Mouse (Mus musculus): ENCODE measurements around the gene Tmem135. TPM values are rescaled to one million over a fixed set of nuclear protein-coding genes. Genes with fewer than 3 reads are reported as not detected.

Gene Tmem135
- polyA plus RNA-seq, 1 experiment from 2014 or later = 15.1 TPM

- ATAC-seq (ENCODE audit: low FRiP score) = no peak
Observed at GRCm38 (mm10) chr7:89216628-89217027, 187.4 kb downstream of the Tmem135 start.

GRCm38 (mm10) chr7:89216118-89216517 is 187.9 kb downstream of the Tmem135 start:
- WGBS = 86% methylated on average over 2 of the region's 2 CpGs
- DNase-seq (ENCODE audit: low spot score, missing footprints) = no peak
- H3K27ac ChIP-seq (ENCODE audit: low read depth, low read length) = no peak overlapping the region

More at GRCm38 (mm10) chr7:89216628-89217027, 187.4 kb downstream of the Tmem135 start:
- no peaks in the 10 kb centered on the region for H3K27me3 ChIP-seq (ENCODE audit: control insufficient read depth, insufficient read depth, low read length)
- no peak overlapping the region for H3K4me2 ChIP-seq
- H3K36me3 ChIP-seq (ENCODE audit: control insufficient read depth, insufficient read depth, low read length) = no peaks in the 10 kb centered on the region
- no peaks in the 10 kb centered on the region for H3K4me1 ChIP-seq (ENCODE audit: control insufficient read depth, insufficient read depth, low read length)
- no peaks in the 10 kb centered on the region for H3K9me3 ChIP-seq (ENCODE audit: control insufficient read depth, low read length)
- no peak overlapping the region for H3K9ac ChIP-seq (ENCODE audit: low read length)
- no peak for DNase-seq (ENCODE audit: low spot score, missing footprints)
- H3K4me3 ChIP-seq (ENCODE audit: low read depth, low read length) = no peak overlapping the region
- no peak overlapping the region for H3K27ac ChIP-seq (ENCODE audit: low read depth, low read length)
- 79% methylated on average over 1 of the region's 1 CpGs for WGBS

DNA sequence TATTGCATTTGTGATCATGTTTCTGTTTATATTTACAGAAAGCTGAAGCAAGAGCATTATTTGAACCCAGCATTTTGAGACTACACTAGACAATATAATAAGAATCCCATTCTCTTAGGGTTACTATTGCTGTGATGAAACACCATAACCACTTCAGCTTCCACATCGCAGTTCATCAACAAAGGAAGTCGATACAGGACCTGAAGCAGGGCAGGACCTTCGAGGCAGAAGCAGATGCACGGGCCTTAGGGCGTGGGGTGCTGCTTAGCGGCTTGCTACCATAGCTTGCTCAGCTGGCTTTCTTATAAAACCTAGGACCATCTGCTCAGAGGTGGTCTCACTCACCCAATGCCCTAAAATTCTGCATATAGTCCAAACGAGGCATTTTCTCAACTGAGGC is 188.3 kb downstream of the Tmem135 start:
- Histone ChIP-seq H3K4me1 (ENCODE audit: control insufficient read depth, insufficient read depth, low read length) (no peaks in the 10 kb centered on the region), H3K9me3 (ENCODE audit: control insufficient read depth, low read length) (no peaks in the 10 kb centered on the region), H3K27ac (ENCODE audit: low read depth, low read length) (no peak overlapping the region), H3K4me2 (no peak overlapping the region), H3K27me3 (ENCODE audit: control insufficient read depth, insufficient read depth, low read length) (no peaks in the 10 kb centered on the region), H3K36me3 (ENCODE audit: control insufficient read depth, insufficient read depth, low read length) (no peaks in the 10 kb centered on the region), H3K9ac (ENCODE audit: low read length) (no peak overlapping the region), H3K4me3 (ENCODE audit: low read depth, low read length) (no peak overlapping the region)
- ATAC-seq (ENCODE audit: low FRiP score) (no peak), DNase-seq (ENCODE audit: low spot score, missing footprints) (no peak)
- WGBS = 71% methylated on average over 7 of the region's 7 CpGs

More at GRCm38 (mm10) chr7:89216118-89216517, 187.9 kb downstream of the Tmem135 start:
- H3K4me2 ChIP-seq = no peak overlapping the region
- no peaks in the 10 kb centered on the region for H3K4me1 ChIP-seq (ENCODE audit: control insufficient read depth, insufficient read depth, low read length)
- H3K9me3 ChIP-seq (ENCODE audit: control insufficient read depth, low read length) = no peaks in the 10 kb centered on the region
- H3K36me3 ChIP-seq (ENCODE audit: control insufficient read depth, insufficient read depth, low read length) = no peaks in the 10 kb centered on the region
- no peak overlapping the region for H3K4me3 ChIP-seq (ENCODE audit: low read depth, low read length)
- no peaks in the 10 kb centered on the region for H3K27me3 ChIP-seq (ENCODE audit: control insufficient read depth, insufficient read depth, low read length)
- ATAC-seq (ENCODE audit: low FRiP score) = no peak
- no peak overlapping the region for H3K9ac ChIP-seq (ENCODE audit: low read length)

- ATAC-seq (ENCODE audit: low FRiP score) = peak; percentile 54; the same call in 1 of the 2 replicates
- H3K27me3 ChIP-seq (ENCODE audit: control insufficient read depth, insufficient read depth, low read length) = no peaks in the 10 kb centered on the region
- no peaks in the 10 kb centered on the region for H3K9me3 ChIP-seq (ENCODE audit: control insufficient read depth, low read length)
- no peak overlapping the region for H3K27ac ChIP-seq (ENCODE audit: low read depth, low read length)
- no peaks in the 10 kb centered on the region for H3K36me3 ChIP-seq (ENCODE audit: control insufficient read depth, insufficient read depth, low read length)
- peak; percentile 91 for DNase-seq (ENCODE audit: low spot score, missing footprints)
- WGBS = 16% methylated on average over 6 of the region's 6 CpGs
- peaks cover 4% of the 10 kb centered on the region; the same call in 1 of the 2 replicates for H3K4me1 ChIP-seq (ENCODE audit: control insufficient read depth, insufficient read depth, low read length)
- H3K9ac ChIP-seq (ENCODE audit: low read length) = no peak overlapping the region
- no peak overlapping the region for H3K4me2 ChIP-seq
- H3K4me3 ChIP-seq (ENCODE audit: low read depth, low read length) = no peak overlapping the region
Observed at GRCm38 (mm10) chr7:89210506-89210905, 193.5 kb downstream of the Tmem135 start.

GRCm38 (mm10) chr7:89206165-89206564 is 197.9 kb downstream of the Tmem135 start:
- ATAC-seq (ENCODE audit: low FRiP score) (no peak), DNase-seq (ENCODE audit: low spot score, missing footprints) (no peak)
- H3K27me3 ChIP-seq (ENCODE audit: control insufficient read depth, insufficient read depth, low read length) = no peaks in the 10 kb centered on the region
- H3K36me3 ChIP-seq (ENCODE audit: control insufficient read depth, insufficient read depth, low read length) = no peaks in the 10 kb centered on the region
- 92% methylated on average over 3 of the region's 3 CpGs for WGBS
- peaks cover 4% of the 10 kb centered on the region; the same call in 1 of the 2 replicates for H3K4me1 ChIP-seq (ENCODE audit: control insufficient read depth, insufficient read depth, low read length)
- H3K9me3 ChIP-seq (ENCODE audit: control insufficient read depth, low read length) = no peaks in the 10 kb centered on the region
- H3K4me3 ChIP-seq (ENCODE audit: low read depth, low read length) = no peak overlapping the region
- H3K27ac ChIP-seq (ENCODE audit: low read depth, low read length) = no peak overlapping the region
- no peak overlapping the region for H3K9ac ChIP-seq (ENCODE audit: low read length)
- H3K4me2 ChIP-seq = no peak overlapping the region

DNA sequence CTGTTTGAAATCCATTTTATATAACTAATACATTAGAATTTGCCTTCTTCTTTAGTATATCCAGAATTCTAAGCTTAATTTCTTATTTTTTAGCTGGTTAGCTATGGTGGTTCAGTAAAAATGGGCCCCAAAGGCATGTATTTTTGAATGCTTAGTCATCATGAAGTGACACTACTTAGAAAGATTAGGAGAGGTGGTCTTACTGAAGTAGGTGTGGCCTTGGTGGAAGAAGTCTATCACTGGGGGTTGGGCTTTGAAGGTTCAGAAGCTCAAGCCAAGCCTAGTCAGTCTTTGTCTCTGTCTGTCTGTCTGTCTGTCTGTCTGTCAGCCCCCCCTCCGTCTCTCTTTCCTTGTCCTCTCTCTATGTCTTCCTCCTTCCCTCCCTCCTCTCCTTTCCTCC is 198.6 kb downstream of the Tmem135 start:
- Histone ChIP-seq H3K9me3 (ENCODE audit: control insufficient read depth, low read length) (no peaks in the 10 kb centered on the region), H3K36me3 (ENCODE audit: control insufficient read depth, insufficient read depth, low read length) (no peaks in the 10 kb centered on the region), H3K27me3 (ENCODE audit: control insufficient read depth, insufficient read depth, low read length) (no peaks in the 10 kb centered on the region), H3K4me2 (no peak overlapping the region), H3K9ac (ENCODE audit: low read length) (no peak overlapping the region), H3K4me3 (ENCODE audit: low read depth, low read length) (no peak overlapping the region), H3K4me1 (ENCODE audit: control insufficient read depth, insufficient read depth, low read length) (peaks cover 1% of the 10 kb centered on the region; the same call in 1 of the 2 replicates), H3K27ac (ENCODE audit: low read depth, low read length) (no peak overlapping the region)
- no peak for ATAC-seq (ENCODE audit: low FRiP score)
- 92% methylated on average over 1 of the region's 1 CpGs for WGBS
- no peak for DNase-seq (ENCODE audit: low spot score, missing footprints)

GRCm38 (mm10) chr7:89203144-89203543 is 200.9 kb downstream of the Tmem135 start:
- Histone ChIP-seq H3K4me2 (no peak overlapping the region), H3K27me3 (ENCODE audit: control insufficient read depth, insufficient read depth, low read length) (no peaks in the 10 kb centered on the region), H3K36me3 (ENCODE audit: control insufficient read depth, insufficient read depth, low read length) (no peaks in the 10 kb centered on the region), H3K4me3 (ENCODE audit: low read depth, low read length) (no peak overlapping the region), H3K27ac (ENCODE audit: low read depth, low read length) (no peak overlapping the region), H3K4me1 (ENCODE audit: control insufficient read depth, insufficient read depth, low read length) (no peaks in the 10 kb centered on the region), H3K9ac (ENCODE audit: low read length) (no peak overlapping the region), H3K9me3 (ENCODE audit: control insufficient read depth, low read length) (no peaks in the 10 kb centered on the region)
- DNase-seq (ENCODE audit: low spot score, missing footprints) (no peak), ATAC-seq (ENCODE audit: low FRiP score) (no peak)
- 88% methylated on average over 5 of the region's 5 CpGs for WGBS

DNA sequence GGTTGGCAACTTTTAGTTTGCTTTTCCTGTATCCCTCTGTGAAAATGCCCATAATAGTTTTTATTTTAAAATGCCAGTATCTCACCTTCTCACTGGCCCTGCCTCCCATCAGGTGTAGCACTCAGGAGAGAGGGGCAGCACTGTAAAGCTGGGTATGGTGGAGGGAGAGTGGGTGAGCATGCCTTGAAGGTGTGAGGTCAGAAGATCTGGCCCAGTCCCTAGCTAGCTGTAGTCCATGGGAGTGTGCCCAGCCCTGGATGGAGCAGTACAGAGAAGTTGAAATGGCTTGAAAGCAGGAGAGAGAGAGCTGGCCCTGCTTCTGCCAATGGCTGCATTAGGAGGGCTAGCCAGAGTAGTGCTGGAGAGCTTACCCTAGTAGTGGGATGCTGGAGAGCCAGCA is 202.1 kb downstream of the Tmem135 start:
- ATAC-seq (ENCODE audit: low FRiP score) = peak; percentile 38; the same call in 1 of the 2 replicates
- Histone ChIP-seq H3K27me3 (ENCODE audit: control insufficient read depth, insufficient read depth, low read length) (no peaks in the 10 kb centered on the region), H3K9ac (ENCODE audit: low read length) (no peak overlapping the region), H3K27ac (ENCODE audit: low read depth, low read length) (no peak overlapping the region), H3K4me2 (no peak overlapping the region), H3K36me3 (ENCODE audit: control insufficient read depth, insufficient read depth, low read length) (no peaks in the 10 kb centered on the region), H3K4me3 (ENCODE audit: low read depth, low read length) (no peak overlapping the region), H3K4me1 (ENCODE audit: control insufficient read depth, insufficient read depth, low read length) (no peaks in the 10 kb centered on the region), H3K9me3 (ENCODE audit: control insufficient read depth, low read length) (no peaks in the 10 kb centered on the region)
- DNase-seq (ENCODE audit: low spot score, missing footprints) = no peak

- H3K9me3 ChIP-seq (ENCODE audit: control insufficient read depth, low read length) = no peaks in the 10 kb centered on the region
- DNase-seq (ENCODE audit: low spot score, missing footprints) (no peak), ATAC-seq (ENCODE audit: low FRiP score) (no peak)
- H3K27ac ChIP-seq (ENCODE audit: low read depth, low read length) = no peak overlapping the region
- no peak overlapping the region for H3K9ac ChIP-seq (ENCODE audit: low read length)
- no peak overlapping the region for H3K4me3 ChIP-seq (ENCODE audit: low read depth, low read length)
- no peak overlapping the region for H3K4me2 ChIP-seq
- WGBS = 89% methylated on average over 4 of the region's 4 CpGs
- no peaks in the 10 kb centered on the region for H3K27me3 ChIP-seq (ENCODE audit: control insufficient read depth, insufficient read depth, low read length)
- no peaks in the 10 kb centered on the region for H3K4me1 ChIP-seq (ENCODE audit: control insufficient read depth, insufficient read depth, low read length)
- no peaks in the 10 kb centered on the region for H3K36me3 ChIP-seq (ENCODE audit: control insufficient read depth, insufficient read depth, low read length)
Observed at GRCm38 (mm10) chr7:89198499-89198898, 205.5 kb downstream of the Tmem135 start.
